Mouse (Mus musculus): ENCODE results near the gene Nr2f2. TPM values are rescaled to one million over a fixed set of nuclear protein-coding genes. Genes with fewer than 3 reads are reported as not detected.
A peak's percentile ranks its signal among the peaks of the same experiment; 100 is the strongest.

Gene Nr2f2
- polyA plus RNA-seq, 1 experiment from 2014 or later: 32.5 TPM

GRCm38 (mm10) chr7:70342771-70343170 is 23.8 kb downstream of the Nr2f2 start:
- no peak overlapping the region for H3K9ac ChIP-seq (ENCODE audit: low read length)
- no peak overlapping the region for H3K4me3 ChIP-seq (ENCODE audit: control insufficient read depth in 1 of 2, insufficient read depth in 1 of 2, low read depth in 1 of 2, low read length in 2 of 2)
- no peaks in the 10 kb centered on the region; a peak in 1 of 4 replicates for H3K4me1 ChIP-seq (ENCODE audit: control insufficient read depth in 2 of 2, insufficient read depth in 2 of 2, low read length in 2 of 2)
- H3K36me3 ChIP-seq (ENCODE audit: control insufficient read depth, insufficient read depth, low read length): no peaks in the 10 kb centered on the region
- 24% methylated on average over 8 of the region's 8 CpGs for WGBS
- H3K27me3 ChIP-seq (ENCODE audit: control insufficient read depth, insufficient read depth, low read length): peaks cover 90% of the 10 kb centered on the region
- H3K9me3 ChIP-seq (ENCODE audit: control insufficient read depth, low read length): no peaks in the 10 kb centered on the region
- H3K4me2 ChIP-seq (ENCODE audit: low read length): no peak overlapping the region
- ATAC-seq (ENCODE audit: insufficient number of reproducible peaks, insufficient read depth, low FRiP score, low read depth): no peak
- H3K27ac ChIP-seq (replicated peaks in 1 of 2; ENCODE audit: control insufficient read depth in 1 of 2, insufficient read depth in 1 of 2, low read depth in 2 of 2, low read length in 2 of 2): no peak overlapping the region

GRCm38 (mm10) chr7:70342076-70342475 is 24.5 kb downstream of the Nr2f2 start:
- peaks cover 90% of the 10 kb centered on the region for H3K27me3 ChIP-seq (ENCODE audit: control insufficient read depth, insufficient read depth, low read length)
- 39% methylated on average over 2 of the region's 2 CpGs for WGBS
- no peak for ATAC-seq (ENCODE audit: insufficient number of reproducible peaks, insufficient read depth, low FRiP score, low read depth)

GRCm38 (mm10) chr7:70339998-70340630 is 26.4 kb downstream of the Nr2f2 start:
- Histone ChIP-seq H3K36me3 (ENCODE audit: control insufficient read depth, insufficient read depth, low read length) (no peaks in the 10 kb centered on the region), H3K27me3 (ENCODE audit: control insufficient read depth, insufficient read depth, low read length) (peaks cover 95% of the 10 kb centered on the region)

More at GRCm38 (mm10) chr7:70342076-70342475, 24.5 kb downstream of the Nr2f2 start:
- Histone ChIP-seq H3K9ac (ENCODE audit: low read length) (no peak overlapping the region), H3K4me2 (ENCODE audit: low read length) (no peak overlapping the region), H3K9me3 (ENCODE audit: control insufficient read depth, low read length) (no peaks in the 10 kb centered on the region), H3K27ac (replicated peaks in 1 of 2; ENCODE audit: control insufficient read depth in 1 of 2, insufficient read depth in 1 of 2, low read depth in 2 of 2, low read length in 2 of 2) (no peak overlapping the region), H3K4me3 (ENCODE audit: control insufficient read depth in 1 of 2, insufficient read depth in 1 of 2, low read depth in 1 of 2, low read length in 2 of 2) (no peak overlapping the region), H3K4me1 (ENCODE audit: control insufficient read depth in 2 of 2, insufficient read depth in 2 of 2, low read length in 2 of 2) (no peaks in the 10 kb centered on the region; a peak in 1 of 4 replicates), H3K36me3 (ENCODE audit: control insufficient read depth, insufficient read depth, low read length) (no peaks in the 10 kb centered on the region)

GRCm38 (mm10) chr7:70338265-70338640 is 28.3 kb downstream of the Nr2f2 start:
- peaks cover 94% of the 10 kb centered on the region for H3K27me3 ChIP-seq (ENCODE audit: control insufficient read depth, insufficient read depth, low read length)
- no peaks in the 10 kb centered on the region for H3K36me3 ChIP-seq (ENCODE audit: control insufficient read depth, insufficient read depth, low read length)
- ATAC-seq (ENCODE audit: insufficient number of reproducible peaks, insufficient read depth, low FRiP score, low read depth): no peak
- H3K9me3 ChIP-seq (ENCODE audit: control insufficient read depth, low read length): no peaks in the 10 kb centered on the region
- peak overlapping the region in 1 of 2 experiments; percentile 19; a peak in 1 of 4 replicates for H3K4me3 ChIP-seq (ENCODE audit: control insufficient read depth in 1 of 2, insufficient read depth in 1 of 2, low read depth in 1 of 2, low read length in 2 of 2)
- H3K4me1 ChIP-seq (ENCODE audit: control insufficient read depth in 2 of 2, insufficient read depth in 2 of 2, low read length in 2 of 2): no peaks in the 10 kb centered on the region; a peak in 1 of 4 replicates
- H3K4me2 ChIP-seq (ENCODE audit: low read length): no peak overlapping the region
- WGBS: 19% methylated on average over 7 of the region's 7 CpGs
- no peak overlapping the region for H3K27ac ChIP-seq (replicated peaks in 1 of 2; ENCODE audit: control insufficient read depth in 1 of 2, insufficient read depth in 1 of 2, low read depth in 2 of 2, low read length in 2 of 2)
- no peak overlapping the region for H3K9ac ChIP-seq (ENCODE audit: low read length)

More at GRCm38 (mm10) chr7:70339998-70340630, 26.4 kb downstream of the Nr2f2 start:
- Histone ChIP-seq H3K4me1 (ENCODE audit: control insufficient read depth in 2 of 2, insufficient read depth in 2 of 2, low read length in 2 of 2) (no peaks in the 10 kb centered on the region; a peak in 1 of 4 replicates), H3K9me3 (ENCODE audit: control insufficient read depth, low read length) (no peaks in the 10 kb centered on the region), H3K27ac (replicated peaks in 1 of 2; ENCODE audit: control insufficient read depth in 1 of 2, insufficient read depth in 1 of 2, low read depth in 2 of 2, low read length in 2 of 2) (no peak overlapping the region), H3K4me2 (ENCODE audit: low read length) (no peak overlapping the region), H3K4me3 (ENCODE audit: control insufficient read depth in 1 of 2, insufficient read depth in 1 of 2, low read depth in 1 of 2, low read length in 2 of 2) (no peak overlapping the region), H3K9ac (ENCODE audit: low read length) (no peak overlapping the region)
- ATAC-seq (ENCODE audit: insufficient number of reproducible peaks, insufficient read depth, low FRiP score, low read depth): no peak
- WGBS: 27% methylated on average over 12 of the region's 12 CpGs

GRCm38 (mm10) chr7:70337581-70338264 is 28.8 kb downstream of the Nr2f2 start:
- H3K36me3 ChIP-seq (ENCODE audit: control insufficient read depth, insufficient read depth, low read length): no peaks in the 10 kb centered on the region
- peaks cover 94% of the 10 kb centered on the region for H3K27me3 ChIP-seq (ENCODE audit: control insufficient read depth, insufficient read depth, low read length)
- 3% methylated on average over 37 of the region's 37 CpGs for WGBS
- peak overlapping the region; percentile 49 for H3K4me2 ChIP-seq (ENCODE audit: low read length)
- H3K27ac ChIP-seq (replicated peaks in 1 of 2; ENCODE audit: control insufficient read depth in 1 of 2, insufficient read depth in 1 of 2, low read depth in 2 of 2, low read length in 2 of 2): no peak overlapping the region
- ATAC-seq (ENCODE audit: insufficient number of reproducible peaks, insufficient read depth, low FRiP score, low read depth): no peak; the same call in 1 of the 2 replicates
- H3K9ac ChIP-seq (ENCODE audit: low read length): no peak overlapping the region; the same call in 1 of the 2 replicates
- H3K9me3 ChIP-seq (ENCODE audit: control insufficient read depth, low read length): no peaks in the 10 kb centered on the region
- no peaks in the 10 kb centered on the region; a peak in 1 of 4 replicates for H3K4me1 ChIP-seq (ENCODE audit: control insufficient read depth in 2 of 2, insufficient read depth in 2 of 2, low read length in 2 of 2)
- H3K4me3 ChIP-seq (ENCODE audit: control insufficient read depth in 1 of 2, insufficient read depth in 1 of 2, low read depth in 1 of 2, low read length in 2 of 2): peak overlapping the region in 1 of 2 experiments; percentile 19; a peak in 2 of 4 replicates

GRCm38 (mm10) chr7:70336571-70337240 is 29.8 kb downstream of the Nr2f2 start:
- H3K27me3 ChIP-seq (ENCODE audit: control insufficient read depth, insufficient read depth, low read length): peaks cover 97% of the 10 kb centered on the region
- ATAC-seq (ENCODE audit: insufficient number of reproducible peaks, insufficient read depth, low FRiP score, low read depth): no peak
- H3K9ac ChIP-seq (ENCODE audit: low read length): no peak overlapping the region
- no peaks in the 10 kb centered on the region for H3K36me3 ChIP-seq (ENCODE audit: control insufficient read depth, insufficient read depth, low read length)
- peaks cover 0 to 1% of the 10 kb centered on the region in 2 experiments; a peak in 3 of 4 replicates for H3K4me1 ChIP-seq (ENCODE audit: control insufficient read depth in 2 of 2, insufficient read depth in 2 of 2, low read length in 2 of 2)
- H3K4me3 ChIP-seq (ENCODE audit: control insufficient read depth in 1 of 2, insufficient read depth in 1 of 2, low read depth in 1 of 2, low read length in 2 of 2): no peak overlapping the region
- WGBS: 23% methylated on average over 13 of the region's 13 CpGs
- no peak overlapping the region for H3K4me2 ChIP-seq (ENCODE audit: low read length)
- no peaks in the 10 kb centered on the region for H3K9me3 ChIP-seq (ENCODE audit: control insufficient read depth, low read length)
- no peak overlapping the region for H3K27ac ChIP-seq (replicated peaks in 1 of 2; ENCODE audit: control insufficient read depth in 1 of 2, insufficient read depth in 1 of 2, low read depth in 2 of 2, low read length in 2 of 2)

GRCm38 (mm10) chr7:70336126-70336525 is 30.4 kb downstream of the Nr2f2 start:
- no peak for ATAC-seq (ENCODE audit: insufficient number of reproducible peaks, insufficient read depth, low FRiP score, low read depth)
- no peak overlapping the region for H3K4me2 ChIP-seq (ENCODE audit: low read length)
- no peak overlapping the region for H3K4me3 ChIP-seq (ENCODE audit: control insufficient read depth in 1 of 2, insufficient read depth in 1 of 2, low read depth in 1 of 2, low read length in 2 of 2)
- WGBS: 26% methylated on average over 3 of the region's 3 CpGs
- H3K9ac ChIP-seq (ENCODE audit: low read length): no peak overlapping the region
- H3K4me1 ChIP-seq (ENCODE audit: control insufficient read depth in 2 of 2, insufficient read depth in 2 of 2, low read length in 2 of 2): peaks cover 2 to 7% of the 10 kb centered on the region in 2 experiments; a peak in 3 of 4 replicates
- H3K36me3 ChIP-seq (ENCODE audit: control insufficient read depth, insufficient read depth, low read length): no peaks in the 10 kb centered on the region
- H3K27me3 ChIP-seq (ENCODE audit: control insufficient read depth, insufficient read depth, low read length): peaks cover 97% of the 10 kb centered on the region
- H3K9me3 ChIP-seq (ENCODE audit: control insufficient read depth, low read length): no peaks in the 10 kb centered on the region
- H3K27ac ChIP-seq (replicated peaks in 1 of 2; ENCODE audit: control insufficient read depth in 1 of 2, insufficient read depth in 1 of 2, low read depth in 2 of 2, low read length in 2 of 2): no peak overlapping the region
